Mouse (Mus musculus): Measurements from ENCODE around the gene Tigd3. TPM values are rescaled to one million over a fixed set of nuclear protein-coding genes. Genes with fewer than 3 reads are reported as not detected.

Tigd3 gene
- polyA plus RNA-seq, 1 experiment = 0.69 TPM

DNA sequence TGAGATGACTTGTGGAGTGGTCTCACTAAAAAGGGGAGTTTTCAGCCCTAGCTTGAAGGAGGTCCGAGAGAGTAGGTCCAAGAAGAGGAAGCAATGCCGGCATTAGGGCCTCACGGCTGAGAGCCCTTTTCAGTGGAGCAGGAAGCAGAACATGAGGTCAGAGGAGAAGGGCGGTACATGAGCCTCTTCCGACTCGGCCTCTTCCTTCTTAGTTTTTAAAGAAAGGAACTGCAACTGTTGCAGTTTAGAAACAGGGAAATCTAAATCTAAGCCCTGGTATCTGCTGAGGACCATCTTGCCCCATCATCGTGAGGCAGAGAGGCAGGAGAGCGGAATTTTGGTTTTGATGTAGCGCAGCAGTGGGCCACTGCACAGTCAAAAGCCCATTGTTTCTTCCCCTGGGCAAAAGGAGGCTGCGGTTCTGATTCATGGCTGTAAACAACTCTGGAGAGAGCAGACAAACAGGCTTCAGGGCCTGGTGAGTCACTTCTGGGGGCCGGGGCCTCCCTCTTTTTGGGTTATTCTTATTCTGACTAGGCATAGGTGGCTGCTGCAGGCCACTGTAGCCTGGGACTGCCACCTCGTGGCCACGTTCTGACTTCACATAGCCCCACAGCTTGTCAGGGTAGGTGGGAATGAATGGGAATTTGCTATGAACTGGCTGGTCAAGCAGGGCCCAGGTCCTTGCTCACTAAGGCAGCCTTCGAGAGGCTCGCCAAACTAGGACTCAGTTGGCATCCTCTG, 16.2 kb downstream of the Tigd3 start, which contains the start of gene Slc25a45:
Gene Slc25a45, plus strand, starts transcription at position 191 of the 744 bp plus-strand sequence.
- DNase-seq (ENCODE audit: low spot score) = peak; percentile 61

DNA sequence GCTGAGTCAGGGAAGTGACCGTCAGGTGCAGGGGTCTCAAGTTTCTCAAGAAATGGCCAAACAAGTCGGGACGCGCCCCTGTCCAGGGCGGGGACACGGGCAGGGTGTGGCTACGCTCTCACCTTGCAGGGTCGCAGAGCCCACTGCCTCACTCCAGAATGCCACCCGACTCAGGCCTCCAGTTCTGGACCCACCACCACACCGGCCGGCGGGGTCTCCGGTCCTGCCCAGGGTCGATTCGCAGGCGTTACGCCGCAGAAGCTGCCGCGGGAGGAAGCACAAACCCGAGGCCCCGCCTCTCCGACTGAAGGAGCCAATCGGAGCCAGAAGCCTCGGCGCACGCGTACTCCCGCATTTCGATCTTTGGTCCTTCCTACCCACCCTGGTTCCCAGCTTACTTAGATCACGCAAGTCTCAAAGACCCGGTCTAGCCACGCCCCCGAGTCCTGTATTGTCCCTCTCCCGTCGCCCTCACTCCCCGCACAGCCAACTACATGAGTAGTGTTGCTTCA, 18.9 kb downstream of the Tigd3 start, which contains the start of gene Frmd8:
Gene Frmd8, minus strand, starts transcription at position 306 of the 512 bp plus-strand sequence.
- DNase-seq (ENCODE audit: low spot score) = peak; percentile 86

DNA sequence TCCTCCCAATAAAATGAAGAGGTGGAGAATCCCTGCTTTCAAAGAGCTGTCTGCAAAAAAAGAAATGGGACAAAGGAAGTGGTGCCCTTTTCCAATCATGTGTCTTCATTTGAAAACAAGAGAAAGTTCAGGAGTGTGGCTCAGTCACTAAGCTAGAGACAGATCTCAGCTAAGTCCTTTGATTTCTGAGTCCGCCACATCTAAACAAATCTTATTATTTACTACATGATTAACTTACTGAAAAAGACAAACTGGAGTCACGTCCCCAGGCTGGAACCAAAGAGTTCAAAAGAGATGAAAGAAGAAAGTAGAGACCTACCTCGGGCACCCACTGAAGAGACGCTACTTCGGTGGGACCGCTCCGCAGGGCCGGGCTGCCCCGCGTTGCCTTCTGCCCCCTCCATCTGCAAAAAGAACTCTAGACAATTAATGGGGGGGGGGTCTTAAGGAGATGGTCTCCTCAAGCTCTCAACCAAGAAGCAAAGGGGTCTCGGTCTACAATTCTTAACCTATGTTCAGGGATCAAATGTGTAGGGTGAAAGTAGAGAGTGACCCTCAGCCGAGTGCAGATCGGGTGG, 19.5 kb downstream of the Tigd3 start:
- DNase-seq (ENCODE audit: low spot score) = no peak

DNA sequence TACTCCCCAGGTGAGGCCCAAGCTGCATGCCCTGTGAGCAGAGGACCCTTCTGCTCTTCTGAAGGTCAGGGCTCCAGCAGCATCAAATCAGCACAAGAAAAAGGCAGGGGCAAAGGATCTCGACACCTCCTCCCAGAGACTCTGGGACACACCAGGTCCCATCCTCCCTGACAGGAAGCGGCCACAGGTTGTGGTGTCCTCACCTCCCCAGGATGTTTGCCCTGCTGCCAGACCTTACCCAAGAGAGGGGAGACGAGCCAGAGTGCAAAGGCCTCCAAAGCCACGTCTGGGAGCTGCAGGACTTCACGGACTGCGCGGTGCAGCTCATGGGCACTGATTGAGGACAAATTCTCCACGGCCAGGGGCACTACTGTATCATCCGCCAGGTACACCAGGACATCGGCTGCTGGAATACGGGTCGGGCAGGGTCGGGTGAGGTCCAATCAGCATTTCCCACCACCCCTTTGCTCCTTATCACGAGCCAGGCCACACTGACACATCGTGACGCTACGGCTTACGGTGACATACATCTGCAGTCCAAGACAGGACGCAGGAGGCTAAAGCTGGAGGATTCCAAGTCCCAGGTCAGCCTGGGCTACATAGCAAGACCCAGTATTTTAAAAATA, 20.9 kb downstream of the Tigd3 start:
- DNase-seq (ENCODE audit: low spot score) = no peak

DNA sequence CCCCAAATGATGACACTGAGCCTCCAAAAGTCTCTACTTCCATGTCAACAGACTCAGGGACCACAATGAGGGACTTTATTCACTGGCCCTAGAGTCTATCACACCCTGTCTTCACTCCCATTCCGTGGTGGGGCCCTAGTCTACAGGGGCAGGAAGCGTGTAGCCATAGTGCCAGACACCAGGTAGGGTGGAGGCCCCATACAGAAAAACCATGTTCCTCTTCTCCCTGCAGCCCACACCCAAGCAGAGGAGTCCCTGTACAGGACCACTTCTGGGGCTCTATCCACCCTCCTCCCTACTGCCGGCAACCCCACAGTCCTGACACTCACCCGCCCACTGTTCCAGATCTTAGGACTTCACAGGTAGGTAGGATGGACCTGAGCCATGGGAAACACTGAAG, 21.4 kb downstream of the Tigd3 start:
- no peak for DNase-seq (ENCODE audit: low spot score)

DNA sequence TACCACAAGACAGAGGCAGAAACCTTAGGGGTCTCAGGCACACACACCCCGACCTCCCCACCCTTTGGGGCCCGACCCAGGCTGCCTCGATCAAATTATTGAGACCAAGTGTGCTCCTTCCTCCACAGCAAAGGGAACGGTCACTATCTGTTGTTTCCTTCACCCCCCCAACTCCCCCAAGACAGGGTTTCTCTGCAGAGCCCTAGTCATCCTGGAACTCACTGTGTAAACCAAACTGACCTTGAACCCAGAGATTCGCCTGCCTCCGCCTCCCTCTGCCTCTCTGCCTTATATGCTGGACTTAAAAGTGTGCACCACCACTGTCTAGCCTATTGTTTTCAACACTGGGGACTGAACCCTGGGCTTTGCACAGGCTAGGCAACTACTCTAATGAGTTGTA, 22.3 kb downstream of the Tigd3 start:
- DNase-seq (ENCODE audit: low spot score) = no peak

DNA sequence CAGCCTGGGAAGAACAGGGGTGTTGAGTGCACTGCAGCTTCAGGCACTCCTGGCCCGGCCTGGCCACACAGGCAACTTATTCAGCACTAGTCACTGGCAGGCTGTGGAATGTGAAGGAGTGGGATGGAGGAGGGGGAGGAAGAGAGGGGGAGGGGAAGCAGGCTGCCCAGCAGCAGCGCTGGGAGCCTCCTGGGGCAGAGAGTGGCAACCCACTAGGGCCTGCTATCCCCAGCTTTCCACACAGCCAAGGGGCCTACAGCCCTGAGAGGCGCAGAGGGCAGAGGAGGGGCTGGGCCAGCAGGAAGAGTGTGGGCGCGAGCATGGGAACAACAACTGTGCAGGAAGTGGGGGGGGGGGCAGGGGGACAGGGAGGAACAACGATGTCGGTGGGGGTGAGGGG, 22.7 kb downstream of the Tigd3 start:
- DNase-seq (ENCODE audit: low spot score) = no peak

DNA sequence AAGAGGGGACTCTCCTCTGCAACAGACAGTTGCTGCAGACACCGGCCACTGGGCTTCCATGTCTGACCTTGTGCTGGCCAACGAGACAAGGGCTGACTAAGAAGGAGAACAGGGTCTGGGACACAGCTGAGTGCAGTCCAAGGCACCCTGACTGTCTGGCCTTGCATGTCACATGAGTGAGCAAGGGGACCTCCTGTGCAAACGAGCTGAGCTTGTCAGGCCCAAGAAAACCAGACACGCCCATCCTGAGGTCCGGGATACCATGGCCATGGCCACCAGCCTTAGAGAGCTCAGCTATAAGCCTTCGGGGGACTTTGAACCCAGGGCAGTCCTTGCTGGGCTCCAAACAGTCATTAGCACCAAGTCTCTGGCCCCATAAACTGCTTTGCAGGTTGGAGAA, 25.9 kb downstream of the Tigd3 start:
- no peak for DNase-seq (ENCODE audit: low spot score)

DNA sequence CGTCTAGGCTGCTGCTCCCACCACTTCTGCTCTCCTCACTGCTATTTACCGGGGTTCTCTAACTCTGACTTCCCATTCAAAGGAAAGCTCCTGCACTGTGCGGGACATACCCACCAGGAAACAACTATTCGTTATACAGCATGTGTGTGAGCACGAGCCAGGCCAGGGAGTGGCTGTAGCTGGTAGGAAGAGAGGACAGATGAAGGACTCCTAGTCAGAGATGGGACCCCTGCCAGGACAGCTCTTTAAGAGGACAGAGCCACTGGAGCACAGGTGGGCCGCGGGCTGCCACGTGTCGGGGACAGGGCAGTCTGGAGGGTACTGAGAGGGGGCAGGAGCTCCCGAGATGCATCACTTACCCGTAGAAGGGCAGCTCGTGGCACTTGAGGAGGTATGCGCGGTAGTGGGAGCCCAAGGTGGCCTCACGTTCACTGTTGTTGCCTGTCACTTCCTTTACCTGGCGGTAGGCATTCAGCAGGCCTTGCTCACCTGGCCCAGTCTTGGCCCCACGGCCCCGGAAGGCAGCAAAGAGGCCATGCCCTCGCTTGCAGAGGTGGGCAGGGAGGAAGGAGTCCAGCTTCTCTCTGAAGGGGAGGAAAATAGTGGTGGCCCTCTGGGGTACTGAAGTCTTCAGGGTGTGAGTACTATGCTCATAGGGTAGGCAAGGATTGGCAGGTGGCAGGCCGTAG, 29.1 kb downstream of the Tigd3 start:
- no peak for DNase-seq (ENCODE audit: low spot score)

DNA sequence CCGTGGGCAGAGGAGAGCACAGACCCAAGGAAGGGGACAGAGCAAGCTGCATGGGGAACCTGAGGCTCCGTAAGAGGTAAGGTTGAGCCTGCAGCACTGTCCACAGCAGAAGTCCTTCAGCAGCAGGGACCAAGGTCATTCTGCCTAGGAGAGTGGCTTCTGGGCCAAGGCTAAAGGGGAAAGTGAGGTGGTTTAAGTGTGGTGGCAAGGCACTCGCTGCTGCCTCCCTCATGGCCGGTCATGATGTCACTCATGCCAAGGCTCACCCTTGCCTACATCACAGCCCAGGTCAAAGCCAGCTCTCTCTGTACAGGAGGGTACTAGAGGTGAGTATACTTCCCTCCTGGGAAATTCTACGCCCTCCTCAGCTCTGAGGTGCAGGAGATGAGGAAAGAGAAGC, 30.2 kb downstream of the Tigd3 start:
- no peak for DNase-seq (ENCODE audit: low spot score)

DNA sequence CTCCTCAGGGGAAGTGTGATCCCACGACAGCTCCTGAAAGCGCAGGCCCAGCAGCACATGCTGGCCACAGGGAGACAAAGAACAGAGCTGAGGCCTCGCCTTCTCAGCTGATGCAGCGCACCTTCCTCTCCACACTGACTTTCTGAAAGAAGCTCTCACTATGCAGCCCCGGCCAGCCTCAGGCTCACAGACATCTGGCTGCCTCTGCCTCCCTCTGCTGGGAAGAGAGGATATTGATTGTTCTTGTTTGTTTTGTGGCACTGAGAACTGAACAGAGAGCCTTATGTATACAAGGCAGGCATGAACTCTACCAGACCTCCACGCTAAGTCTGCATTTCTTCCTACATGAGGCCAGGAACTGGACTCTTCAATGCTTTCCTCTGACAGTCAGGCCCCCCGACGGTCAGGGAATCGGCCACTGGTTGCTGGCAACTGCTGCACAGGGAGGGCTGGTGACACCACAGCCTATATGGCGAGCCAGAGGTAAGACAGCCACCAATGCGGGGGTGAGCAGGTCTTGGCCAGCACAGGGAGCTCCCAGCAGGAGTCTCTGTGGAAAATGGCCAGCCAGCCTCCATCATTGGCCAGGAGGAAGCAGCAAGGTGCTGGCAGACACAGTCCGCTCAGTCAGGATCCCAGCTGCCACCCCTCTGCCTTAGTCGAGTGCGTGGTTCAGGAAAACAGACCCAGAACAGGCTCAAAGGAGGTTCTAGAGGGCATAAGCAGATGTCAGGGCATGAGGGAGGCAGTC, 31.4 kb downstream of the Tigd3 start:
- DNase-seq (ENCODE audit: low spot score) = no peak

DNA sequence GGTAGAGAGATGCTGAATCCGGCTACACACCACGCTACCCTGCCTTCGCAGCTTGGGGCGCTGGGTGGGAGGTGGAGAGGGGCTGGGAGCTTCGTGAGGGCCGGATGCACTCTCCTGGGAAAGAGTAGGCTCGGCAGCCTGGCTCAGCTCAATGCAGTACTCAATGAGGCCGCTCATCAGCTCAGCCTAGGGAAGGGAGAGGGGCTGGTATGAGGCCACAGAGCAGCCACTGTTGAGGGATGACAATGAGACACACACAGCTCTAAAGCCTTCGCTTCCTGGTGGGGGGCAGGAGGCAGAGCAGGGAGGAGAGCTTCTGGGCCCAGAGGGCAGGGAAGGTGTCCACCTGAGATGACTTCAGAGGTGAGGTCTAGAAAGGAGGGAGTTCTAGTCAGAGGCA, 37.3 kb downstream of the Tigd3 start:
- DNase-seq (ENCODE audit: low spot score) = no peak

DNA sequence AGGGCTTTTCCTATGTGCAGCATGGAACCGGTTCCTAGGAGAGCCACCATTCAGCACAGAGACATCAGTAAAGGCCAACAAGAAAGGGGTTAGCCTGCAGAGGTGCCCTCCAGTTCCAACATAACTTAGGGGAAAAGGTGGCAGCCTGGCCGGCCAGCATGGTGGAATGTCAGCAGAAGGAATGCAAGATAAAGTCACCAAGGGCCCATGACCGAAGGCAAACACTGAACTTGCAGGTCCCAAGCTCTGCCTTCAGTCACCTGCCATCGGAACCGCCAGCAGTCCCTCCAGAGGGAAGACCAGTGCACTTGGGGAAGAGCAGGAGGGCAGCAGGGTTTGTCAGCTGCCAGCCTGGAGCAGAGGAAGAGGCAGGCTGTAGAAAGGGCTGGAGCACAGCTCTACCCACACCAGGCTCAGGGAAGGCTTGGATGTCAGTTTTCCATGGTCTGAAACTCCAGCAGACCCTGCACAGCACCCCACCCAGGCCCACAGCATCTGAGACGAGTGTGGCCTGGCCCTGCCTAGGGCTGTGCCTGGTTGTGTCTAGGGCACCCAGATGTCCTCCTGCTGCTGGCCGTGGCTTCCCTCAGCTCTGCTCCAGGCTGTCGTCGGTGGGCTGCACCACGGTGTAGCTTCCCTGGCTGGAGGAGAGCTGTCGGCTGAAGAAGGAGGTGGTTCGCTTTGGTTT, 41.8 kb downstream of the Tigd3 start:
- no peak for DNase-seq (ENCODE audit: low spot score)

DNA sequence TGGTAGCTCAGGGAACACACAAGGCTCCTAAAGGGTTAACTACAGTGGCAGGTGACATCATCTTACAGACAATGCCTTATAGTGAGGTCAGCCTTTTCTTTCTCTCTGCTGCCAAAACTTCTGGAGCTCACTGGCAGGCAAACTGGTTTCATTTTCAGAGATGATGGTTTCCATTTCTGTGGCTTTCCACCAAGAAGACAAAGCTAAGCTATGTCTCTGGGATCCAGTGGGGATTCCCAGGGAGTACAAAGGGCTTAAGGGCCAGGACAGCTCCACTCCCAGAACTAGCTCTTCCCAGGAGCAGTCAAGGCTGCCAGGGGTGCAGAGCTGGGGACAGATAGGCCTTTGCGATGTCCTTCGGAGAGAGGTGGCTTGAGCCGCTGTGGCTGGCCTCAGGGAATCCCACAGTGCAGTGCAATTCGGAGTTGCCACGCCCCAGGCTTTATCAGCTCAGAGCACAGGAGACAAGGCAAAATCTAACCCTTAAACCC, 42.4 kb downstream of the Tigd3 start:
- DNase-seq (ENCODE audit: low spot score) = no peak

DNA sequence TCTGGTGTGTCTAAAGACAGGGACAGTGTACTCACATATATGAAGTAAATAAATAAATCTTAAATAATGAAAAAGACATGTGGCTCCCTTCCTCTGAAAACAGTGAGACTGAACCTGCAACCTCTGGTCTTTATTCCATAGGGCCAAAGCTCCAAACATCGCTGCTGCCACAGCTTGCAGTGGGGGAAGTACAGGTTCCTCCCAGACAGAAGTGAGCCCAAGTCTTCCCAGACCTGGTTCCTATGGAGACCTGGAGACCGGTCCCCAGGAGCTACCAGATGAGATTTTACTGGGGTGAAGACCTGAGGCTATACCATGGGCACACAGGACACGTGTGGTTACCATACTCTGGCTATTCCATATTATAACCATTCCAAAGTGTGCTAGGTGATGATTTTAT, 43.1 kb downstream of the Tigd3 start:
- no peak for DNase-seq (ENCODE audit: low spot score)

DNA sequence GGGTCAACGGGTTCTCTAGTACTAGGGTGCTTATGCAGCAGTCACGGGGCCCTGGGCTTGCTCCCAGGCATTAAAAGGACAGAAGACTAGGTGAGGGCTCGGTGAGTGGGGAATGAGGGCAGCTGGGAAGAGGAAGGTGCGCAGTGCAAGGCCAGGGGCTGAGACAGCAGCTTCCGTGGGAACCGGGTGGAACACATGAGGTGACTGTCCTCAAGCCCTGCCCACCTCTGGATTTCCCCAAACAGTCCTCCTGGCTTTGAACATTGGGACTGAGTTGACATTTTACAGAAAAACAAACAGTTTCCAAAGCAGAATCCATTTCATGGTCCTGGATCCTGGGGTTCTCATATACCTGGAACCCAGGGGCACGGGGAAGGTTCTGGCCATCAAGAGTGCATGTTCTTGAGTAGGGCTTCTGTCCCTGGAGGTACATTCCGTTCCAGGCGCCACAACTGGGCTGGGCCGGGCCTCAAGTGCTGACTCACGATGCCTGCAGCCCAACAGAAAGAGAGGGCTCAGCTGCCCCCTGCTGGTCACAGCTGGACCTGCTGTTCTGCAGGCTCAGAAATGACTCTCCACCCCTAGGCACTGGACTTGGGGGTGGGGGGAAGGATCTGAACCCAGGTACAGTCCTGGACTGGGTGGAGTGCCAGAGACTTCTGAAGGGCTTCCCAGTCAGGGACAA, 44.0 kb downstream of the Tigd3 start:
- DNase-seq (ENCODE audit: low spot score) = peak; percentile 89

DNA sequence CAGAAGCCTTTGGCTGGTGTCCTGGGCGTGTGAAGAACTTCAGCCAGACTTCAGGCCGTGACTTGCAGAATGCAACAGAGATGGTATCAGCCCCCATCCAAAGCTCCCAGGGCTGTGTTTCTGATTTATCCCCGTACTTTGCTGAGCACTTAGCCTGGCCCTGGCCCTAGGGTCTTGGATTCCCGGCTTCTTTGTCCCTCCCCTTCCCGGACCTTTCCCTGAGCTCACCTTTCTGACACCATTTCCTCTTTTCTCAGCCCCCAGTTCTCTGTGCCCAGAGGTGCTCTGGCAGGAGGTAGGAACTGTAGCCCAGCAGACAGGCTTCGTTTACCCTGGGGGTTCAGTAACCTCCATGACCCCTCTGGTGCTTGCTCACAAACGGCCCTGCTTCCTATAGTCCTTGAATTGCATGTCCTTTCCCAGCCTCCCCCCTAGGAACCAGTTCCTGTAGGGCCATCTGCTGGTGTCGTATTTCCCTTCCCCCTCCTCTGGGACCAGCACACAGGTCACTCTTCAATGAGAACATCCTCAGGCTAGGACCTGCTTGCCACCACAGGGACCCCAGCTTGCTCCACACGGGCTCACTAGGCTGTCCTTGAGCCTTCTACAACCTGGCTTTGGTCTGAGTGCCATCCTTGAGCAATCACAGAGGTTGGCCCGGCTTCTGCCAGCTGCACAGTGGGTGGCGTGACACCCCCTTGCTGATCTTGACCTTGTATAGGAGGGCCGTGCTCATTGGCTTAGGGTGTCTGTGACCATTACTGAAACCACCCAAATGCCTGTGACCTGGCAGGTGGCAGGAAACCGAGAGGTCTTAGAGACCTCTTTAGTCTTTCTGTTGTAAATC, 44.9 kb downstream of the Tigd3 start:
- DNase-seq (ENCODE audit: low spot score) = no peak

DNA sequence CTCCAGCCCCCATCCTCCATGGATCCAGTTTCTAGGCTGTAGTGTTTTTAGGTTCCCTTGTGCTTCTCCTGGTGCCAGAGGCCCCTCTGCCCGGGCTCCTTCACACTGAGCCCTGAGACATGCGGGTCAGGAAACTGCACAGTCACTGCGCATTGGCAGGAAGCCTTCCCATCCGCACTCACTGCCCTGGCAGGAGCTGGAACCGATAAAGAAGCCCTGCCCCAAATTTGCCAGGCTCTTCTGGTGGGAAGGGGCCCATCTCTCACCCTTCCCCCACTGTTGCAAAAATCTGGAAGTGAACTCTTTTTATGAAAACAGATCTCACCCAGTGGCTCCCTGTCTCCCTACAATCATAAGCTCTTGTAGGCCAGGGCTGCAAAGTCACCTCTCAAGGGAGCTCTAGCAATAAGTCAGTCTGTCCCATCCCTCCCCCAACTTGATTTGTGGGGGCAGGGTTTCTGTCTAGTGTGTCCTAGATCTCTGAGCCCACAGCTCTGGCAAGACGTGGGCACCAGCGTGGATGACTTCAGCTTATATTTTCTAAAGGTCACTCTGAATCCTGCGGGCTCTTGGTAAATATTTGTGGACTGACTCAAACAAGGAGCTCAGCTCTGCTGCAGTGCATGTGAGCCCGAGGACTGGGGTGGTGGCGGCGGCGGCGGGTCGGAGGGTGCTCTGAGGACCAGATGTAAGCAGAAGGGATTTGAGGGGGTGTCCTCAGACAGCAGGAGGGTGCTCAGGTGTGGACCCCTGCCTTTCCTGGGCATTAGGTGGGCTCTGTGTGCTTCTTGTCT, 45.7 kb downstream of the Tigd3 start:
- peak; percentile 59 for DNase-seq (ENCODE audit: low spot score)

Data from urinary bladder, adult 2 months (tissue).